Mouse (Mus musculus): ENCODE results near the gene Nup62. TPM values are rescaled to one million over a fixed set of nuclear protein-coding genes. Genes with fewer than 3 reads are reported as not detected.

Gene Nup62
- polyA plus RNA-seq, 1 experiment: 181 TPM

- H3K4me1 ChIP-seq (ENCODE audit: control insufficient read depth, insufficient read depth, low read length): peaks cover 54% of the 10 kb centered on the region
- H3K27ac ChIP-seq (ENCODE audit: control insufficient read depth, insufficient read depth, low read depth, low read length): no peak overlapping the region; the same call in 1 of the 2 replicates
- no peak overlapping the region for H3K4me3 ChIP-seq (ENCODE audit: control insufficient read depth, low read depth, low read length)
- no peaks in the 10 kb centered on the region for H3K27me3 ChIP-seq (ENCODE audit: control insufficient read depth, insufficient read depth, low read length)
- H3K36me3 ChIP-seq (ENCODE audit: control insufficient read depth, insufficient read depth, low read length): no peaks in the 10 kb centered on the region
- TF ChIP-seq POLR2A (IDR thresholded peaks at IDR 0.05; ENCODE audit: control insufficient read depth, low read depth, low read length) (no peak), CTCF (IDR thresholded peaks at IDR 0.05; ENCODE audit: control insufficient read depth, insufficient read depth, insufficient replicate concordance, low read depth, low read length) (no peak)
Measured at GRCm38 (mm10) chr7:44853065-44853464, 37.2 kb downstream of the Nup62 start.

GRCm38 (mm10) chr7:44853596-44854355 is 37.9 kb downstream of the Nup62 start:
- Histone ChIP-seq H3K27me3 (ENCODE audit: control insufficient read depth, insufficient read depth, low read length) (no peaks in the 10 kb centered on the region), H3K4me3 (ENCODE audit: control insufficient read depth, low read depth, low read length) (peak overlapping the region; percentile 92), H3K4me1 (ENCODE audit: control insufficient read depth, insufficient read depth, low read length) (peaks cover 58% of the 10 kb centered on the region), H3K27ac (ENCODE audit: control insufficient read depth, insufficient read depth, low read depth, low read length) (peak overlapping the region; percentile 89), H3K36me3 (ENCODE audit: control insufficient read depth, insufficient read depth, low read length) (no peaks in the 10 kb centered on the region)
- TF ChIP-seq POLR2A (IDR thresholded peaks at IDR 0.05; ENCODE audit: control insufficient read depth, low read depth, low read length) (no peak), CTCF (IDR thresholded peaks at IDR 0.05; ENCODE audit: control insufficient read depth, insufficient read depth, insufficient replicate concordance, low read depth, low read length) (no peak)

- no peak for TF ChIP-seq CTCF (IDR thresholded peaks at IDR 0.05; ENCODE audit: control insufficient read depth, insufficient read depth, insufficient replicate concordance, low read depth, low read length)
- no peak; the same call in none of the 2 replicates for TF ChIP-seq POLR2A (IDR thresholded peaks at IDR 0.05; ENCODE audit: control insufficient read depth, low read depth, low read length)
- Histone ChIP-seq H3K27me3 (ENCODE audit: control insufficient read depth, insufficient read depth, low read length) (no peaks in the 10 kb centered on the region), H3K27ac (ENCODE audit: control insufficient read depth, insufficient read depth, low read depth, low read length) (peak overlapping the region; percentile 89), H3K4me3 (ENCODE audit: control insufficient read depth, low read depth, low read length) (peak overlapping the region; percentile 92), H3K36me3 (ENCODE audit: control insufficient read depth, insufficient read depth, low read length) (no peaks in the 10 kb centered on the region), H3K4me1 (ENCODE audit: control insufficient read depth, insufficient read depth, low read length) (peaks cover 56% of the 10 kb centered on the region)
Measured at GRCm38 (mm10) chr7:44854356-44855031, 38.6 kb downstream of the Nup62 start.

GRCm38 (mm10) chr7:44855036-44855435 is 39.1 kb downstream of the Nup62 start:
- Histone ChIP-seq H3K36me3 (ENCODE audit: control insufficient read depth, insufficient read depth, low read length) (no peaks in the 10 kb centered on the region), H3K4me1 (ENCODE audit: control insufficient read depth, insufficient read depth, low read length) (peaks cover 54% of the 10 kb centered on the region), H3K27ac (ENCODE audit: control insufficient read depth, insufficient read depth, low read depth, low read length) (peak overlapping the region; percentile 89), H3K27me3 (ENCODE audit: control insufficient read depth, insufficient read depth, low read length) (no peaks in the 10 kb centered on the region), H3K4me3 (ENCODE audit: control insufficient read depth, low read depth, low read length) (peak overlapping the region; percentile 92)
- no peak for TF ChIP-seq CTCF (IDR thresholded peaks at IDR 0.05; ENCODE audit: control insufficient read depth, insufficient read depth, insufficient replicate concordance, low read depth, low read length)
- TF ChIP-seq POLR2A (IDR thresholded peaks at IDR 0.05; ENCODE audit: control insufficient read depth, low read depth, low read length): no peak

- peaks cover 45% of the 10 kb centered on the region for H3K4me1 ChIP-seq (ENCODE audit: control insufficient read depth, insufficient read depth, low read length)
- no peak overlapping the region for H3K27ac ChIP-seq (ENCODE audit: control insufficient read depth, insufficient read depth, low read depth, low read length)
- no peaks in the 10 kb centered on the region for H3K27me3 ChIP-seq (ENCODE audit: control insufficient read depth, insufficient read depth, low read length)
- H3K4me3 ChIP-seq (ENCODE audit: control insufficient read depth, low read depth, low read length): peak overlapping the region; percentile 95; the same call in 1 of the 2 replicates
- no peak for TF ChIP-seq CTCF (IDR thresholded peaks at IDR 0.05; ENCODE audit: control insufficient read depth, insufficient read depth, insufficient replicate concordance, low read depth, low read length)
- no peak for TF ChIP-seq POLR2A (IDR thresholded peaks at IDR 0.05; ENCODE audit: control insufficient read depth, low read depth, low read length)
- H3K36me3 ChIP-seq (ENCODE audit: control insufficient read depth, insufficient read depth, low read length): no peaks in the 10 kb centered on the region
Measured at GRCm38 (mm10) chr7:44856265-44856916, 40.5 kb downstream of the Nup62 start.

GRCm38 (mm10) chr7:44857042-44857552 is 41.2 kb downstream of the Nup62 start, which contains the start of gene Pnkp:
Pnkp (plus strand) TSS chr7:44857139.
- H3K4me3 ChIP-seq (ENCODE audit: control insufficient read depth, low read depth, low read length): peak within 1 kb of the TSS; percentile 95
- no peaks in the 10 kb centered on the region for H3K27me3 ChIP-seq (ENCODE audit: control insufficient read depth, insufficient read depth, low read length)
- no peaks in the 10 kb centered on the region for H3K36me3 ChIP-seq (ENCODE audit: control insufficient read depth, insufficient read depth, low read length)
- peaks cover 45% of the 10 kb centered on the region for H3K4me1 ChIP-seq (ENCODE audit: control insufficient read depth, insufficient read depth, low read length)
- H3K27ac ChIP-seq (ENCODE audit: control insufficient read depth, insufficient read depth, low read depth, low read length): peak within 1 kb of the TSS; percentile 89
- peak; percentile 57 for TF ChIP-seq POLR2A (IDR thresholded peaks at IDR 0.05; ENCODE audit: control insufficient read depth, low read depth, low read length)
- no peak for TF ChIP-seq CTCF (IDR thresholded peaks at IDR 0.05; ENCODE audit: control insufficient read depth, insufficient read depth, insufficient replicate concordance, low read depth, low read length)

GRCm38 (mm10) chr7:44857905-44858304 is 42.0 kb downstream of the Nup62 start:
- no peaks in the 10 kb centered on the region for H3K27me3 ChIP-seq (ENCODE audit: control insufficient read depth, insufficient read depth, low read length)
- TF ChIP-seq CTCF (IDR thresholded peaks at IDR 0.05; ENCODE audit: control insufficient read depth, insufficient read depth, insufficient replicate concordance, low read depth, low read length) (no peak), POLR2A (IDR thresholded peaks at IDR 0.05; ENCODE audit: control insufficient read depth, low read depth, low read length) (no peak)
- H3K36me3 ChIP-seq (ENCODE audit: control insufficient read depth, insufficient read depth, low read length): no peaks in the 10 kb centered on the region
- H3K27ac ChIP-seq (ENCODE audit: control insufficient read depth, insufficient read depth, low read depth, low read length): no peak overlapping the region
- H3K4me3 ChIP-seq (ENCODE audit: control insufficient read depth, low read depth, low read length): peak overlapping the region; percentile 31
- H3K4me1 ChIP-seq (ENCODE audit: control insufficient read depth, insufficient read depth, low read length): peaks cover 40% of the 10 kb centered on the region

Data from testis, adult 2 months (tissue).